Mouse (Mus musculus): ENCODE measurements around the gene Pdhx. TPM values are rescaled to one million over a fixed set of nuclear protein-coding genes. Genes with fewer than 3 reads are reported as not detected.

The Pdhx gene
- total and polyA plus RNA-seq, 3 experiments = 5.0 to 36.1 (median 30.8) TPM

- peaks cover 47% of the 10 kb centered on the region for H3K4me1 ChIP-seq (ENCODE audit: insufficient read depth, low read depth, low read length)
- TF ChIP-seq GATA2 (IDR thresholded peaks at IDR 0.05; ENCODE audit: borderline replicate concordance, low read depth, low read length) = no peak
- no peak for TF ChIP-seq CTCF (IDR thresholded peaks at IDR 0.05; ENCODE audit: low read depth, low read length)
- TF ChIP-seq TAL1 (conservative IDR thresholded peaks at IDR 0.05; ENCODE audit: low read depth, low read length) = peak; percentile 26; the same call in 1 of the 2 replicates
- TF ChIP-seq POLR2AphosphoS5 (IDR thresholded peaks at IDR 0.05; ENCODE audit: insufficient replicate concordance, low read depth, low read length) = no peak
- no peak for TF ChIP-seq GATA1 (IDR thresholded peaks at IDR 0.05; ENCODE audit: borderline replicate concordance, low read length)
- H3K36me3 ChIP-seq (replicated peaks) = peaks cover 22% of the 10 kb centered on the region
- peak; percentile 87 for ATAC-seq (ENCODE audit: extremely low read depth, insufficient number of reproducible peaks, low FRiP score, poor library complexity, severe bottlenecking)
- H3K9me3 ChIP-seq (replicated peaks) = no peaks in the 10 kb centered on the region
- H3K27me3 ChIP-seq (ENCODE audit: insufficient read depth, low read length) = no peaks in the 10 kb centered on the region
- no peak overlapping the region; the same call in 1 of the 2 replicates for H3K4me3 ChIP-seq (ENCODE audit: low read depth, low read length)
- DNase-seq (ENCODE audit: low spot score) = peak; percentile 42
These were observed 55.9 kb downstream of the Pdhx start for GRCm38 (mm10) chr2:103017391-103017824.

GRCm38 (mm10) chr2:103016089-103016488 is 57.2 kb downstream of the Pdhx start:
- Histone ChIP-seq H3K27me3 (ENCODE audit: insufficient read depth, low read length) (no peaks in the 10 kb centered on the region), H3K9me3 (replicated peaks) (no peaks in the 10 kb centered on the region), H3K36me3 (replicated peaks) (peaks cover 13% of the 10 kb centered on the region), H3K4me1 (ENCODE audit: insufficient read depth, low read depth, low read length) (peaks cover 47% of the 10 kb centered on the region), H3K4me3 (ENCODE audit: low read depth, low read length) (no peak overlapping the region)
- DNase-seq (ENCODE audit: low spot score) = no peak
- no peak for ATAC-seq (ENCODE audit: extremely low read depth, insufficient number of reproducible peaks, low FRiP score, poor library complexity, severe bottlenecking)
- TF ChIP-seq TAL1 (conservative IDR thresholded peaks at IDR 0.05; ENCODE audit: low read depth, low read length) = no peak
- TF ChIP-seq GATA2 (IDR thresholded peaks at IDR 0.05; ENCODE audit: borderline replicate concordance, low read depth, low read length) = no peak
- TF ChIP-seq CTCF (IDR thresholded peaks at IDR 0.05; ENCODE audit: low read depth, low read length) = no peak
- TF ChIP-seq GATA1 (IDR thresholded peaks at IDR 0.05; ENCODE audit: borderline replicate concordance, low read length) = no peak
- TF ChIP-seq POLR2AphosphoS5 (IDR thresholded peaks at IDR 0.05; ENCODE audit: insufficient replicate concordance, low read depth, low read length) = no peak

GRCm38 (mm10) chr2:103012782-103013575 is 60.3 kb downstream of the Pdhx start:
- Histone ChIP-seq H3K4me1 (ENCODE audit: insufficient read depth, low read depth, low read length) (peaks cover 40% of the 10 kb centered on the region), H3K9me3 (replicated peaks) (no peaks in the 10 kb centered on the region), H3K36me3 (replicated peaks) (no peaks in the 10 kb centered on the region), H3K4me3 (ENCODE audit: low read depth, low read length) (no peak overlapping the region), H3K27me3 (ENCODE audit: insufficient read depth, low read length) (no peaks in the 10 kb centered on the region)
- ATAC-seq (ENCODE audit: extremely low read depth, insufficient number of reproducible peaks, low FRiP score, poor library complexity, severe bottlenecking) (no peak), DNase-seq (ENCODE audit: low spot score) (no peak)
- TF ChIP-seq TAL1 (conservative IDR thresholded peaks at IDR 0.05; ENCODE audit: low read depth, low read length) (no peak), POLR2AphosphoS5 (IDR thresholded peaks at IDR 0.05; ENCODE audit: insufficient replicate concordance, low read depth, low read length) (no peak), GATA2 (IDR thresholded peaks at IDR 0.05; ENCODE audit: borderline replicate concordance, low read depth, low read length) (no peak), GATA1 (IDR thresholded peaks at IDR 0.05; ENCODE audit: borderline replicate concordance, low read length) (no peak), CTCF (IDR thresholded peaks at IDR 0.05; ENCODE audit: low read depth, low read length) (no peak)

- Histone ChIP-seq H3K9me3 (replicated peaks) (no peaks in the 10 kb centered on the region), H3K4me3 (ENCODE audit: low read depth, low read length) (no peak overlapping the region), H3K36me3 (replicated peaks) (no peaks in the 10 kb centered on the region), H3K4me1 (ENCODE audit: insufficient read depth, low read depth, low read length) (peaks cover 5% of the 10 kb centered on the region; the same call in 1 of the 2 replicates), H3K27me3 (ENCODE audit: insufficient read depth, low read length) (no peaks in the 10 kb centered on the region)
- no peak for TF ChIP-seq GATA2 (IDR thresholded peaks at IDR 0.05; ENCODE audit: borderline replicate concordance, low read depth, low read length)
- TF ChIP-seq TAL1 (conservative IDR thresholded peaks at IDR 0.05; ENCODE audit: low read depth, low read length) = no peak
- no peak for TF ChIP-seq CTCF (IDR thresholded peaks at IDR 0.05; ENCODE audit: low read depth, low read length)
- TF ChIP-seq GATA1 (IDR thresholded peaks at IDR 0.05; ENCODE audit: borderline replicate concordance, low read length) = no peak
- no peak for TF ChIP-seq POLR2AphosphoS5 (IDR thresholded peaks at IDR 0.05; ENCODE audit: insufficient replicate concordance, low read depth, low read length)
- no peak for DNase-seq (ENCODE audit: low spot score)
- no peak for ATAC-seq (ENCODE audit: extremely low read depth, insufficient number of reproducible peaks, low FRiP score, poor library complexity, severe bottlenecking)
These were observed 65.1 kb downstream of the Pdhx start for GRCm38 (mm10) chr2:103008221-103008620.

- DNase-seq (ENCODE audit: low spot score) (no peak), ATAC-seq (ENCODE audit: extremely low read depth, insufficient number of reproducible peaks, low FRiP score, poor library complexity, severe bottlenecking) (no peak)
- peaks cover 3% of the 10 kb centered on the region for H3K27me3 ChIP-seq (ENCODE audit: insufficient read depth, low read length)
- no peaks in the 10 kb centered on the region for H3K9me3 ChIP-seq (replicated peaks)
- no peaks in the 10 kb centered on the region for H3K36me3 ChIP-seq (replicated peaks)
- no peak overlapping the region for H3K4me3 ChIP-seq (ENCODE audit: low read depth, low read length)
- 0 out of 2 replicates have a peak, but pooled peaks cover under 1% of the 10 kb centered on the region for H3K4me1 ChIP-seq (ENCODE audit: insufficient read depth, low read depth, low read length)
- TF ChIP-seq GATA2 (IDR thresholded peaks at IDR 0.05; ENCODE audit: borderline replicate concordance, low read depth, low read length) (no peak), GATA1 (IDR thresholded peaks at IDR 0.05; ENCODE audit: borderline replicate concordance, low read length) (no peak), CTCF (IDR thresholded peaks at IDR 0.05; ENCODE audit: low read depth, low read length) (no peak), POLR2AphosphoS5 (IDR thresholded peaks at IDR 0.05; ENCODE audit: insufficient replicate concordance, low read depth, low read length) (no peak), TAL1 (conservative IDR thresholded peaks at IDR 0.05; ENCODE audit: low read depth, low read length) (no peak)
These were observed 68.7 kb downstream of the Pdhx start for GRCm38 (mm10) chr2:103004599-103004998.

GRCm38 (mm10) chr2:102999153-102999575 is 74.1 kb downstream of the Pdhx start:
- H3K9me3 ChIP-seq (replicated peaks) = no peaks in the 10 kb centered on the region
- ATAC-seq (ENCODE audit: extremely low read depth, insufficient number of reproducible peaks, low FRiP score, poor library complexity, severe bottlenecking) (no peak), DNase-seq (ENCODE audit: low spot score) (no peak)
- no peaks in the 10 kb centered on the region for H3K36me3 ChIP-seq (replicated peaks)
- no peak overlapping the region for H3K4me3 ChIP-seq (ENCODE audit: low read depth, low read length)
- TF ChIP-seq GATA2 (IDR thresholded peaks at IDR 0.05; ENCODE audit: borderline replicate concordance, low read depth, low read length) (no peak), POLR2AphosphoS5 (IDR thresholded peaks at IDR 0.05; ENCODE audit: insufficient replicate concordance, low read depth, low read length) (no peak), TAL1 (conservative IDR thresholded peaks at IDR 0.05; ENCODE audit: low read depth, low read length) (no peak), GATA1 (IDR thresholded peaks at IDR 0.05; ENCODE audit: borderline replicate concordance, low read length) (no peak), CTCF (IDR thresholded peaks at IDR 0.05; ENCODE audit: low read depth, low read length) (no peak)
- peaks cover 21% of the 10 kb centered on the region for H3K27me3 ChIP-seq (ENCODE audit: insufficient read depth, low read length)
- peaks cover 3% of the 10 kb centered on the region; the same call in 1 of the 2 replicates for H3K4me1 ChIP-seq (ENCODE audit: insufficient read depth, low read depth, low read length)
